Mouse (Mus musculus) heart, embryonic 11.5 days (tissue): ENCODE measurements around the gene Kbtbd8. TPM values are rescaled to one million over a fixed set of nuclear protein-coding genes. Genes with fewer than 3 reads are reported as not detected.
A peak's percentile ranks its signal among the peaks of the same experiment; 100 is the strongest.

Experiments used
- ATAC-seq: fragments of 200-750 bp; cut with Nextera tagmentation; replicated peaks from 2 replicates; pipeline ENCODE4 v1.8.0; 2017; ENCODE audit warnings: moderate library complexity; ENCODE audit not compliant: insufficient number of reproducible peaks, low FRiP score, low TSS enrichment
- H3K27ac ChIP-seq: fragments of 300-500 bp; sonication (generic); 2 replicates; pipeline ENCODE4 v1.5.1; 2014; ENCODE audit warnings: mild to moderate bottlenecking, low read depth, low read length
- H3K27me3 ChIP-seq: fragments of 300-500 bp; sonication (generic); 2 replicates; pipeline ENCODE4 v1.6.1; 2014; ENCODE audit warnings: mild to moderate bottlenecking, low read length, mixed read lengths; ENCODE audit not compliant: control insufficient read depth, insufficient read depth
- H3K36me3 ChIP-seq: fragments of 300-500 bp; sonication (generic); 2 replicates; pipeline ENCODE4 v1.6.1; 2014; ENCODE audit warnings: mild to moderate bottlenecking, low read length, moderate library complexity, mixed read lengths; ENCODE audit not compliant: control insufficient read depth, insufficient read depth
- H3K4me1 ChIP-seq: fragments of 300-500 bp; sonication (generic); 2 replicates; pipeline ENCODE4 v1.6.1; 2014; ENCODE audit warnings: low read length; ENCODE audit not compliant: control insufficient read depth, insufficient read depth
- H3K4me2 ChIP-seq: fragments of 300-500 bp; sonication (generic); 2 replicates; pipeline ENCODE4 v1.6.1; 2014; ENCODE audit warnings: mild to moderate bottlenecking, moderate library complexity
- H3K4me3 ChIP-seq: fragments of 300-500 bp; sonication (generic); 2 replicates; pipeline ENCODE4 v1.5.1; 2014; ENCODE audit warnings: low read depth, low read length
- H3K9ac ChIP-seq: fragments of 300-500 bp; sonication (generic); 2 replicates; pipeline ENCODE4 v1.6.1; 2014; ENCODE audit warnings: mild to moderate bottlenecking, low read depth, low read length, moderate library complexity
- H3K9me3 ChIP-seq: fragments of 300-500 bp; sonication (generic); replicated peaks from 2 replicates; pipeline ENCODE4 v1.6.1; 2016; ENCODE audit warnings: low read length; ENCODE audit not compliant: control insufficient read depth
- WGBS: fragments of 180-500 bp; shearing (Covaris S2); extraction: QIAGEN DNeasy Blood & Tissue Kit; methylation state at CpG from one replicate; pipeline ENCODE4 v1.1.7; 2014; ENCODE audit not compliant: insufficient replicate concordance; 5-methylcytosine and 5-hydroxymethylcytosine counted together
- polyA plus RNA-seq: library from polyadenylated mRNA; unstranded; fragments of >200 nt; fragmentation: Nextera tagmentation; extraction: Ambion mirVana; gene quantifications from 2 replicates; pipeline ENCODE4 v1.2.1, GENCODE M21; 2014

The Kbtbd8 gene
- polyA plus RNA-seq: 2.3 and 2.8 TPM in 2 replicates

GRCm38 (mm10) chr6:95116946-95117345 is at the start of gene Kbtbd8:
TSS of gene Kbtbd8 (plus strand) at chr6:95117240.
- peak within 1 kb of the TSS; percentile 79 for H3K9ac ChIP-seq
- no peaks in the 10 kb centered on the region for H3K9me3 ChIP-seq
- H3K27ac ChIP-seq: peak within 1 kb of the TSS; percentile 55; the same call in 1 of the 2 replicates
- WGBS: 26% methylated on average over 13 of the region's 13 CpGs
- H3K4me3 ChIP-seq: peak within 1 kb of the TSS; percentile 89
- no peaks in the 10 kb centered on the region for H3K36me3 ChIP-seq
- 0 out of 2 replicates have a peak, but pooled peaks cover 4% of the 10 kb centered on the region for H3K4me1 ChIP-seq
- peak within 1 kb of the TSS; percentile 74 for H3K4me2 ChIP-seq
- H3K27me3 ChIP-seq: 0 out of 2 replicates have a peak, but pooled peaks cover 2% of the 10 kb centered on the region
- ATAC-seq: no peak

GRCm38 (mm10) chr6:95069753-95070152 is 47.3 kb upstream of the Kbtbd8 start:
- no peaks in the 10 kb centered on the region for H3K9me3 ChIP-seq
- H3K36me3 ChIP-seq: no peaks in the 10 kb centered on the region
- no peaks in the 10 kb centered on the region for H3K27me3 ChIP-seq
- WGBS: 75% methylated on average over 10 of the region's 10 CpGs
- H3K4me2 ChIP-seq: no peak overlapping the region
- no peaks in the 10 kb centered on the region for H3K4me1 ChIP-seq
- H3K9ac ChIP-seq: no peak overlapping the region
- no peak overlapping the region for H3K27ac ChIP-seq
- no peak for ATAC-seq
- H3K4me3 ChIP-seq: no peak overlapping the region

- Histone ChIP-seq H3K4me2 (no peak overlapping the region), H3K9me3 (no peaks in the 10 kb centered on the region), H3K27me3 (no peaks in the 10 kb centered on the region), H3K27ac (no peak overlapping the region), H3K4me3 (no peak overlapping the region), H3K9ac (no peak overlapping the region), H3K4me1 (no peaks in the 10 kb centered on the region), H3K36me3 (no peaks in the 10 kb centered on the region)
- ATAC-seq: no peak
- WGBS: 77% methylated on average over 1 of the region's 1 CpGs
Observed at GRCm38 (mm10) chr6:95085276-95085675, 31.8 kb upstream of the Kbtbd8 start.

GRCm38 (mm10) chr6:95087154-95087846 is 29.7 kb upstream of the Kbtbd8 start:
- Histone ChIP-seq H3K27ac (no peak overlapping the region), H3K9me3 (no peaks in the 10 kb centered on the region), H3K27me3 (no peaks in the 10 kb centered on the region), H3K36me3 (no peaks in the 10 kb centered on the region), H3K4me3 (no peak overlapping the region), H3K4me1 (no peaks in the 10 kb centered on the region), H3K9ac (no peak overlapping the region), H3K4me2 (no peak overlapping the region)
- 86% methylated on average over 6 of the region's 6 CpGs for WGBS
- no peak for ATAC-seq

- WGBS: 44% methylated on average over 4 of the region's 4 CpGs
- Histone ChIP-seq H3K27ac (no peak overlapping the region), H3K4me1 (no peaks in the 10 kb centered on the region), H3K9ac (no peak overlapping the region), H3K4me2 (no peak overlapping the region), H3K4me3 (no peak overlapping the region), H3K36me3 (no peaks in the 10 kb centered on the region), H3K27me3 (no peaks in the 10 kb centered on the region), H3K9me3 (no peaks in the 10 kb centered on the region)
- no peak for ATAC-seq
Observed at GRCm38 (mm10) chr6:95088075-95088474, 29.0 kb upstream of the Kbtbd8 start.

GRCm38 (mm10) chr6:95094695-95095094 is 22.3 kb upstream of the Kbtbd8 start:
- Histone ChIP-seq H3K4me1 (no peaks in the 10 kb centered on the region), H3K27ac (no peak overlapping the region), H3K9ac (no peak overlapping the region), H3K4me2 (no peak overlapping the region), H3K9me3 (no peaks in the 10 kb centered on the region), H3K36me3 (no peaks in the 10 kb centered on the region), H3K4me3 (no peak overlapping the region), H3K27me3 (no peaks in the 10 kb centered on the region)
- WGBS: 49% methylated on average over 2 of the region's 2 CpGs
- ATAC-seq: no peak

GRCm38 (mm10) chr6:95098366-95099109 is 18.5 kb upstream of the Kbtbd8 start:
- Histone ChIP-seq H3K4me2 (no peak overlapping the region), H3K9ac (no peak overlapping the region), H3K27me3 (no peaks in the 10 kb centered on the region), H3K36me3 (no peaks in the 10 kb centered on the region), H3K4me1 (no peaks in the 10 kb centered on the region), H3K9me3 (no peaks in the 10 kb centered on the region), H3K4me3 (no peak overlapping the region), H3K27ac (no peak overlapping the region)
- 22% methylated on average over 21 of the region's 21 CpGs for WGBS
- ATAC-seq: no peak

- Histone ChIP-seq H3K27me3 (no peaks in the 10 kb centered on the region), H3K36me3 (no peaks in the 10 kb centered on the region), H3K27ac (no peak overlapping the region), H3K9me3 (no peaks in the 10 kb centered on the region), H3K4me3 (no peak overlapping the region), H3K4me2 (no peak overlapping the region), H3K4me1 (no peaks in the 10 kb centered on the region), H3K9ac (no peak overlapping the region)
- WGBS: 59% methylated on average over 3 of the region's 3 CpGs
- ATAC-seq: no peak
Observed at GRCm38 (mm10) chr6:95103706-95104105, 13.3 kb upstream of the Kbtbd8 start.
